Mouse (Mus musculus) embryonic fibroblast, embryonic 13.5 days (primary cell): ENCODE data around the gene Ccdc71. TPM values are rescaled to one million over a fixed set of nuclear protein-coding genes. Genes with fewer than 3 reads are reported as not detected.

Experiments
- H3K27ac ChIP-seq: 2 replicates; pipeline ENCODE4 v1.5.1; 2012; ENCODE audit warnings: low read length, control low read depth, inconsistent platforms; ENCODE audit not compliant: insufficient read depth
- H3K4me1 ChIP-seq: 2 replicates; pipeline ENCODE4 v1.6.1; 2011; ENCODE audit warnings: low read length; ENCODE audit not compliant: control insufficient read depth, insufficient read depth
- H3K4me3 ChIP-seq: 2 replicates; pipeline ENCODE4 v1.5.1; 2011; ENCODE audit warnings: mild to moderate bottlenecking, control low read depth, low read length; ENCODE audit not compliant: insufficient read depth
- CTCF ChIP-seq: IDR thresholded peaks from 2 replicates; pipeline ENCODE4 v1.5.1; 2011; ENCODE audit warnings: mild to moderate bottlenecking, control low read depth, low read length, moderate library complexity, borderline replicate concordance; ENCODE audit not compliant: insufficient read depth
- POLR2A ChIP-seq: IDR thresholded peaks from 2 replicates; pipeline ENCODE4 v1.6.1; 2011; ENCODE audit warnings: low read depth, mild to moderate bottlenecking, control low read depth, low read length, moderate library complexity
- polyA plus RNA-seq: library from polyadenylated mRNA; stranded (reverse); fragments of >200 nt; gene quantifications from 2 replicates; pipeline ENCODE4 v1.2.4, GENCODE M21; 2011; ENCODE audit warnings: low read depth; ENCODE audit not compliant: missing spikeins, insufficient read length

The Ccdc71 gene
- polyA plus RNA-seq, 1 experiment: 19.8 TPM

DNA sequence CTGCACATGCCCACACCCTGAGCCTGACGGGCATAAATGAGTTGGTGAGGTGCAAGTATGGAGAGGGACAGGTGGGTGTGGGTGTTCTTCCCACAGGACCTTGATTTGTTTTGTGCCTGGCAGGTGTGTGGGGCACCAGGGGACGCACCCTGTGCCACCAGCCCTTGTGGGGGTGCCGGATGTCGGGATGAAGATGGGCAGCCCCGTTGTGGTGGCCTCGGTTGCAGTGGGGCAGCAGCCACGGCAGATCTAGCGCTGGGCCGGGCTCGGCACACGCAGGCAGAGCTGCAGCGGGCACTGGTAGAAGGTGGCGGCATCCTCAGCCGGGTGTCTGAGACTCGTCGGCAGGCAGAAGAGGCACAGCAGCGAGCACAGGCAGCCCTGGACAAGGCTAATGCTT, 28.1 kb downstream of the Ccdc71 start:
- no peak overlapping the region for H3K4me3 ChIP-seq
- no peak overlapping the region for H3K27ac ChIP-seq
- no peaks in the 10 kb centered on the region for H3K4me1 ChIP-seq
- no peak for TF ChIP-seq CTCF
- TF ChIP-seq POLR2A: no peak

DNA sequence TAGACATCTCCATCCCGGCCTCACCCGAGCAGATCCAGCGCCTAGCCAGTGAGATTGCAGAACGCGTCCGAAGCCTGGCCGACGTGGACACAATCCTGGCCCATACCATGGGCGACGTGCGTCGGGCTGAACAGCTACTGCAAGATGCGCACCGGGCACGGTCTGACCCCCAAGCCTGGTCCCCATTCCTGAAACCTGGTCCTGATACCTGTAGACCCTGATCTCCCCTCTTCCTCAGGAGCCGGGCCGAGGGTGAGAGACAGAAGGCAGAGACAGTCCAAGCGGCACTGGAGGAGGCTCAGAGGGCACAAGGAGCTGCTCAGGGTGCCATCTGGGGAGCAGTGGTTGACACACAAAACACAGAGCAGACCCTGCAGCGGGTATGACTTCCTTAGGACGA, 28.9 kb downstream of the Ccdc71 start:
- no peaks in the 10 kb centered on the region for H3K4me1 ChIP-seq
- H3K4me3 ChIP-seq: no peak overlapping the region
- no peak for TF ChIP-seq CTCF
- no peak for TF ChIP-seq POLR2A
- no peak overlapping the region for H3K27ac ChIP-seq

- peak overlapping the region; percentile 8; the same call in 1 of the 2 replicates for H3K4me3 ChIP-seq
- no peaks in the 10 kb centered on the region for H3K4me1 ChIP-seq
- no peak; the same call in 1 of the 2 replicates for TF ChIP-seq POLR2A
- TF ChIP-seq CTCF: no peak
- H3K27ac ChIP-seq: peak overlapping the region; percentile 23
These were observed 29.6 kb downstream of the Ccdc71 start for GRCm38 (mm10) chr9:108489702-108490558.

DNA sequence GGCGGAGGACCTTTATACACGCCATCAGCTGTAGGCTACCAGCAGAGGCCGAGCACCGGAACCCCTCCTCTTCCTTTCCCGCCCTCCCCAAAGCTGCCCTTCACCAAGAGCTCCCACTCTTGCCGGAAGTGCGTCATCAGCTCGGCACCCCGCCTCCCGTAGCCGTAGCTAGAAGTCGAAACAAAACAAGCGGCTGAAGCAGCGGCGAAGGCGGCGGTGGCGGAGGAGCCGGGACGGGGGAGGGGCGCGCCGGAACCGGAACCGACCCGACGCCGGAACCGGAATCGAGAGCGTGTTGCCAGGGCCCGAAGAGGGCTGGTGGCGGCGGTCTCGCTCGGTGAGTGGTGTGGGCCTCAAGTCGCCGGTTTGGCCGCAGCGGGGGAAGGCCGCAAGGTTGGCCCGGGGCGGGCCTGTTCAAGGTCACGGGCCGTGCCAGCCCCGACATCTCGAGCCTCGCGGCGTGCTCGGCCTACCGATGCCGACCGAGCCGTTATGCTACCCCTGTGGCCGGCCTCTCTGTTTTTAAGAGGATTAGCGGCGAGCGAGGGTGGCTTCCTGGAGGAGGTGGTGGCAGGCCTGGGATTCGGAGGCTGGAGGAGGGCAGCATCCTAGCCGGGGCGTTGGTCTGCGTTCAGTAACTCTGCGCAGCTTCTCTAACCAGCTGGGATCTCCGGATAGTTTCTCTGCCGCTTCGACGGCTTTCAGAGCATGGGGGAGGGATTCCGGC, 30.4 kb downstream of the Ccdc71 start, which contains the start of gene Usp19:
Usp19 (plus strand) TSS at position 44 of the 727 bp plus-strand sequence.
- H3K4me1 ChIP-seq: no peaks in the 10 kb centered on the region
- H3K4me3 ChIP-seq: peak within 1 kb of the TSS; percentile 97
- peak within 1 kb of the TSS; percentile 95 for H3K27ac ChIP-seq
- TF ChIP-seq CTCF (no peak), POLR2A (peak; percentile 50)

DNA sequence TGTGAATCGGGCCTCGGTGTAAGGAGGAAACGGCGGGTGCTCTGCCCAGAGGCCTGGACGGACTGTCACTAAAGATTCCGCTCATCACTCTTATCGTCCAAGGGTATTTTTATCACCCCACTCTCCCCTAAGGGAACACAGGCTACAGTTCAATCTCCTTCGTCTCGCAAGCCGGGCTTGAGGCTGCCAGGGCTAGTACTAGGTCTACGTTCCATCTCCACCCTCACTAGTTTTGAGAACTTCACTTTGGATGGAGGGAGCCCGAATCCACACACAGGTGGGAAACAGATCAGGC, 30.9 kb downstream of the Ccdc71 start:
- Histone ChIP-seq H3K4me1 (no peaks in the 10 kb centered on the region), H3K27ac (peak overlapping the region; percentile 95), H3K4me3 (peak overlapping the region; percentile 97)
- TF ChIP-seq POLR2A (no peak), CTCF (no peak)

DNA sequence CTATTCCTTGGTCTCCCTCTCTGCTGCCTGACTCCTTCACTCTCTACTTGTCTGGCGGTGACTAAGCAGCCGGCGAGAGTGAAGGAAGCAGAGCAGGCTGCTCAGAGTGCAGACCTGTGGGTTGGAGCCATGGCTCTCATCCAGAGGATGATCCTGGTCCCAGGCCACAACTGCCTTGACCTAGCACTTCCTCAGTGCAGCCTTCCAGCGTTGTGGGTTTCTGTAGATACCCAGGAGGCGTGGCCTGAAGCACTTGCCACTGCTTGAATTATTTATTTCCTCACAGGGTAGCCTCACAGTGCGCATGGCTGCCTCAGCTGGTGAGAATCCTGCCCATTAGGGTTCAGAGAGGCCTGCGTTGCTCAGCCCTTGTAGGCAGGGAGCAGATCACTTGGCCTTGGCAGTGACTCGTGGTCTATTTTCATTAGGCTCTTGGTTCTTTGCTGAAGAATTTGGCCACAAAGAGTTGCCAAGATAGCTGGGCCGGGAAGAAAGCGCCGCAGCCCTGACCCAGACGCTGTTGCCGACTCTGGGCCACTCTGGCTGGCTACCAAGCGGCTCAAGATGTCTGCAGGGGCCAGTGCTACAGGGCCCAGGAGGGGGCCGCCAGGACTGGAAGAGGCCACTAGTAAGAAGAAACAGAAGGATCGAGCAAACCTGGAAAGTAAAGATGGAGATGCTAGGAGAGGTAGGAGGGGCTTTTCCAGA, 31.9 kb downstream of the Ccdc71 start:
- TF ChIP-seq POLR2A (peak; percentile 58; the same call in 1 of the 2 replicates), CTCF (no peak)
- Histone ChIP-seq H3K4me1 (no peaks in the 10 kb centered on the region), H3K4me3 (peak overlapping the region; percentile 97), H3K27ac (peak overlapping the region; percentile 50)

DNA sequence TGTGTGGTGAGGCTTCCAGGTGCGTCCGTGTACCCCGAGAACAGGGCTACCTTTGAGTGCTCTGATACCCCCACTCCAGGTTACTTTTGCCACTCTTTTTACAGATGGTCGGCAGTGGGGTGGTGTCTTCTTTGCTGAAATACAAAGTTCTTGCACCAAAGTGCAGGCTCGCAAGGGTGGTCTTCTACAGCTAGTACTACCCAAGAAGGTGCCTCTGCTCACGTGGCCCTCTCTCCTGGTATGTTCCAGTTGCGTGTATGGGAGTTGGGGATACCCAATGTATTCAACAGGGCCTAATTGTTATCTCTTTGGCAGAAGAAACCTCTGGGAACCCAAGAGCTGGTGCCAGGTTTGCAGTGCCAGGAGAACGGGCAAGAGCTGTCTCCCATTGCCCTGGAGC, 32.9 kb downstream of the Ccdc71 start:
- TF ChIP-seq CTCF: no peak
- TF ChIP-seq POLR2A: no peak
- Histone ChIP-seq H3K4me1 (no peaks in the 10 kb centered on the region), H3K27ac (no peak overlapping the region), H3K4me3 (no peak overlapping the region)

GRCm38 (mm10) chr9:108494146-108494825, 34.0 kb downstream of the Ccdc71 start:
- no peak for TF ChIP-seq POLR2A
- TF ChIP-seq CTCF: no peak
- Histone ChIP-seq H3K4me1 (no peaks in the 10 kb centered on the region), H3K4me3 (no peak overlapping the region), H3K27ac (no peak overlapping the region)

DNA sequence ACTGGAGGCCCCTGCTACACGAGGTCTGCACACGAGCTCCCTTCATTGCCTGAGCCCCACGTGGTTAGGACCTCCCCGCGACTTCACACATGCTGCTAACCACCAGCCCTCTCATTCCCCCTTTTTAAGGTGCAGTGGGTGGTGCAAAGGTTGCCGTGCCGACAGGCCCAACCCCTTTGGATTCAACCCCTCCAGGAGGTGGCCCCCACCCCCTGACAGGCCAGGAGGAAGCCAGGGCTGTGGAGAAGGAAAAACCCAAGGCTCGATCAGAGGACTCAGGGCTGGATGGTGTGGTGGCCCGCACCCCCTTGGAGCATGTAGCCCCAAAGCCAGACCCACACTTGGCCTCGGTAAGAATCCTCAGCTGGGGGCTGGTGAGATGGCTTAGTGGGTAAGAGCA, 34.6 kb downstream of the Ccdc71 start:
- TF ChIP-seq CTCF: no peak
- TF ChIP-seq POLR2A: no peak
- H3K4me3 ChIP-seq: no peak overlapping the region
- no peaks in the 10 kb centered on the region for H3K4me1 ChIP-seq
- no peak overlapping the region for H3K27ac ChIP-seq
